Mouse (Mus musculus) hindbrain, embryonic 14.5 days (tissue): Measurements from ENCODE around the gene Xntrpc. TPM values are rescaled to one million over a fixed set of nuclear protein-coding genes. Genes with fewer than 3 reads are reported as not detected.

Source experiments
- ATAC-seq: fragments of 200-750 bp; cut with Nextera tagmentation; 2 replicates; pipeline ENCODE4 v1.8.0; 2017; ENCODE audit warnings: moderate number of reproducible peaks, mild to moderate bottlenecking, moderate TSS enrichment, moderate library complexity; ENCODE audit not compliant: low FRiP score
- DNase-seq: peaks from one replicate; pipeline ENCODE4 v3.0.0-alpha.2; 2015; ENCODE audit warnings: low spot score
- H3K27ac ChIP-seq: fragments of 300-500 bp; sonication (generic); 2 replicates; pipeline ENCODE4 v1.5.1; 2014; ENCODE audit warnings: mild to moderate bottlenecking, moderate library complexity
- H3K27me3 ChIP-seq: fragments of 300-500 bp; sonication (generic); 2 replicates; pipeline ENCODE4 v1.6.1; 2014; ENCODE audit warnings: mild to moderate bottlenecking, low read length, mixed read lengths; ENCODE audit not compliant: control insufficient read depth, insufficient read depth
- H3K36me3 ChIP-seq: fragments of 300-500 bp; sonication (generic); replicated peaks from 2 replicates; pipeline ENCODE4 v1.6.1; 2014; ENCODE audit not compliant: control insufficient read depth, insufficient read depth
- H3K4me1 ChIP-seq: fragments of 300-500 bp; sonication (generic); replicated peaks from 2 replicates; pipeline ENCODE4 v1.6.1; 2014; ENCODE audit warnings: antibody characterized with exemption, low read length, mixed read lengths; ENCODE audit not compliant: control insufficient read depth, insufficient read depth
- H3K4me2 ChIP-seq: fragments of 300-500 bp; sonication (generic); replicated peaks from 2 replicates; pipeline ENCODE4 v1.6.1; 2014; ENCODE audit warnings: mild to moderate bottlenecking, moderate library complexity
- H3K4me3 ChIP-seq: fragments of 300-500 bp; sonication (generic); replicated peaks from 2 replicates; pipeline ENCODE4 v1.5.1; 2014; ENCODE audit warnings: mild to moderate bottlenecking, low read length
- H3K9ac ChIP-seq: fragments of 300-500 bp; sonication (generic); 2 replicates; pipeline ENCODE4 v1.6.1; 2014
- H3K9me3 ChIP-seq: fragments of 300-500 bp; sonication (generic); 2 replicates; pipeline ENCODE4 v1.6.1; 2016; ENCODE audit warnings: low read length; ENCODE audit not compliant: control insufficient read depth
- WGBS: fragments of 180-500 bp; shearing (Covaris S2); extraction: QIAGEN DNeasy Blood & Tissue Kit; methylation state at CpG from one replicate; pipeline ENCODE4 v1.1.7; 2014; 5-methylcytosine and 5-hydroxymethylcytosine counted together
- polyA plus RNA-seq: library from polyadenylated mRNA; unstranded; fragments of >200 nt; fragmentation: Nextera tagmentation; extraction: Ambion mirVana; gene quantifications from 2 replicates; pipeline ENCODE4 v1.2.1, GENCODE M21; 2014

Gene Xntrpc
- polyA plus RNA-seq, 1 experiment from 2014 or later: 1.2 TPM

DNA sequence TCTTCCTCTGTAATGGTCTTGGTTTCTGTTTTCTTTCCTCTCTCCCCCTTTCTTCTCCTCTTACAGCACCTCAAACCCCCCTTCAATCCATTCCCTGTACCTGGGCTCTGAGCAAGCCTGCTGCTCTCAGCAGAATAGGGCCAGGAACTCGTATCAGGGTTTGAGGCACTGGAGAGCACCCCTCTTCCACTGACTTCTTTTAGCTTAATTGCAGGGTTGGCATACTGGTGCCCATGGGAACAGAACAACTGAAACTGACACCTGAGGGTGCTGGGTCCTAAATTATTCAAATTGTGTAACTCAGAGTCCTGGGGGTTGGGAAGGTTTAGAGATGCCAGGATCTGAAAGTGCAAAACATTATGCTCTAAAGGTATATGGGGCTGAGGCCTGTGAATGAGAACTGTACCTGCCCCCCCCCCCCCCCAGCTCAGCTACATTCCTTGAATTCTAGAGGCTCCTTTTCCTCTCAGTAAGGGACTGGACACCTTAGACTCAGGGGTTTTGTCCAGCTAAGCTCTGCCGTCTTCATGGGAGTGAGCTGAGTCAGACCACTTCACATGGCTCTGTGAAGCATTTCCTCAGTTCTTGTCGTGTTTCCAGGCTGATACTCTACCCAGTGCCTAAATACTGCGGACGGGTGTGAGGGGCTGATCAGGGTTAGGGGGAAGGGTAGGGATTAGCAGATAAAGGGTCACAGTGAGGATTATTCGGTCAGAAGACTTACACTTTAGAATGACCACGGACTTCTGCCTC, 51.2 kb downstream of the Xntrpc start, which contains the start of gene Chrna10:
TSS of gene Chrna10 (minus strand) at position 250 of the 753 bp plus-strand sequence.
- no peak within 1 kb of the TSS for H3K4me2 ChIP-seq
- no peak within 1 kb of the TSS for H3K4me3 ChIP-seq
- H3K9me3 ChIP-seq: no peaks in the 10 kb centered on the region
- DNase-seq (no peak), ATAC-seq (peak; percentile 27; the same call in 1 of the 2 replicates)
- no peaks in the 10 kb centered on the region for H3K4me1 ChIP-seq
- no peak within 1 kb of the TSS for H3K27ac ChIP-seq
- WGBS: 56% methylated on average over 7 of the region's 7 CpGs
- H3K27me3 ChIP-seq: no peaks in the 10 kb centered on the region
- H3K9ac ChIP-seq: no peak within 1 kb of the TSS
- H3K36me3 ChIP-seq: peaks cover 37% of the 10 kb centered on the region

DNA sequence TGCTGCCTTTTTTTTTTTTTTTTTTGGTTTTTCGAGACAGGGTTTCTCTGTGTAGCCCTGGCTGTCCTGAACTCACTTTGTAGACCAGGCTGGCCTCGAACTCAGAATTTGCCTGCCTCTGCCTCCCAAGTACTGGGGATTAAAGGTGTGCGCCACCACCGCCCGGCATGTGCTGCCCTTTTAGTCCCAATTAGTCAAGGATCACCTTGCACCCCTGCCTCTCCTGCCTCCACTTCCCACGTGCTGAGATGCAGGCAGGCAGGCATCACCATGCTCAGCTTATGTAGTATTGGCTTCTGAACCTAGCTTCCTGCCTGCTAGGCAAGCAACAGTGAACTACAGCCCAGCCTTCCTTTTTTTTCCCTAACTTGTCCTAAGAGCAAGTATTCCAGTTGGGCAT, 51.9 kb downstream of the Xntrpc start:
- DNase-seq (no peak), ATAC-seq (no peak)
- no peak overlapping the region for H3K9ac ChIP-seq
- H3K4me3 ChIP-seq: no peak overlapping the region
- H3K9me3 ChIP-seq: no peaks in the 10 kb centered on the region
- peaks cover 43% of the 10 kb centered on the region for H3K36me3 ChIP-seq
- 70% methylated on average over 6 of the region's 6 CpGs for WGBS
- no peaks in the 10 kb centered on the region for H3K4me1 ChIP-seq
- H3K27ac ChIP-seq: no peak overlapping the region
- H3K4me2 ChIP-seq: no peak overlapping the region
- no peaks in the 10 kb centered on the region for H3K27me3 ChIP-seq

DNA sequence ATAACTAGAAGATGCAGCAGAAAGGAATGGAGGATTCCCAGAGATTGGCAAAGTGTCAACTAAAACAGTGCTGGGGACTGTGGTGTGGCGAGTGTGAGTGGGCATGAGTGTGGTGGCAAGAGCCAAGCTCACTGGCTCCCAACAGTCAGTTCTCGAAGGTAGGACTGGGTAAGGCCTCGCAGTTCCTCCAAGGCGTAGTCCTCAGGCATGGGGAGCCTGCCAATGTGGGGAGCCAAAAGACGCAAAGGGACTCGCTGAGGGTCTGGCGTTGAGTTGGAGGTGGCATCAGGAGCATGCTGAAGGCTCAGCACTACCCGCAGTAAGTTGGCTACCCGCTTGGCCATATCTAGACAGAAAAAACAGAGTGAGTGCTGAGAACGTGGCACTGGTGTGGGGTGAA, 54.8 kb downstream of the Xntrpc start:
- H3K4me1 ChIP-seq: no peaks in the 10 kb centered on the region
- ATAC-seq: no peak
- peaks cover 72% of the 10 kb centered on the region for H3K36me3 ChIP-seq
- no peak for DNase-seq
- no peak overlapping the region for H3K4me2 ChIP-seq
- H3K9ac ChIP-seq: no peak overlapping the region
- WGBS: 98% methylated on average over 10 of the region's 10 CpGs
- no peak overlapping the region for H3K27ac ChIP-seq
- no peak overlapping the region for H3K4me3 ChIP-seq
- H3K27me3 ChIP-seq: no peaks in the 10 kb centered on the region
- H3K9me3 ChIP-seq: no peaks in the 10 kb centered on the region

DNA sequence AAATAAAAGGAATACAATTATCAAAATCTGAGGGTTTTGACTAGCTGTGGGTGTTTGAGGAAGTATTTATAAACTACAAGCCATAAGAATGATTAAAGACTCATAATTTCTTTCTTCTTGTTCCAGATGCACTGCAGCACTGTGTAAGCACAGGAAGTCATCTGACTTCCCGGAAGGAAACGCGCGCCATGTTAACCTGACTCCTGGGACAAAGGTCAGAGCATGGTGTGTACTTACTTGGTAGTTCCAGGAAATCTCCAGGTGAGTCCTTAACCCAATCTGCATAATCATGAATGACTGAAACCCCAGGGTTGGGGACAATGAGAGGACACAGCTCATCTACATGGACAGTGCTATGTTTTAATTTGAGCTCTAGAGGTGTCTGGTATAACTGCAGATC, 66.9 kb downstream of the Xntrpc start:
- no peak overlapping the region for H3K9ac ChIP-seq
- no peak overlapping the region for H3K4me2 ChIP-seq
- ATAC-seq: no peak
- H3K36me3 ChIP-seq: peaks cover 92% of the 10 kb centered on the region
- H3K4me3 ChIP-seq: no peak overlapping the region
- no peak overlapping the region for H3K27ac ChIP-seq
- H3K4me1 ChIP-seq: no peaks in the 10 kb centered on the region
- no peaks in the 10 kb centered on the region for H3K9me3 ChIP-seq
- H3K27me3 ChIP-seq: no peaks in the 10 kb centered on the region
- no peak for DNase-seq
- WGBS: 95% methylated on average over 4 of the region's 4 CpGs

DNA sequence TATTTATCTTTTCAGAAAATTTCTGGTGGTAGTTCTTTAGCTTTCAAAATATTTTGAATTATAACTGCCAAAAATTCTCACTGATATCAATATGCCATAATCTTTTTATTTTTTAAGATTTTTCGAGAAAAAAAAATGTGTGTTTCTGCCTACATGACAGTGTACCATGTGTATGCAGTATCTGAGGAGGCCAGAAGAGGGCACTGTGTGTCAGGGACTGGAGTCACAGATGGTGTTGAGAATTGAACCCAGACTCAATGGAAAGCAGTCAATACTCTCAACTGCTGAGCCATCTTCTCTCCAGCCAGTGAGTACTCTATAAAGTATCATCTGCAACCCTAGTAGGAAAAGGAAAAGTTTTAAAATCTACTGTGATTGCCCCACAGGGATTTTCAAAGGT, 72.0 kb downstream of the Xntrpc start:
- H3K4me2 ChIP-seq: no peak overlapping the region
- H3K4me1 ChIP-seq: no peaks in the 10 kb centered on the region
- ATAC-seq (no peak), DNase-seq (no peak)
- 91% methylated on average over 1 of the region's 1 CpGs for WGBS
- no peak overlapping the region for H3K4me3 ChIP-seq
- H3K27ac ChIP-seq: no peak overlapping the region
- H3K36me3 ChIP-seq: peaks cover 89% of the 10 kb centered on the region
- H3K27me3 ChIP-seq: no peaks in the 10 kb centered on the region
- no peak overlapping the region for H3K9ac ChIP-seq
- no peaks in the 10 kb centered on the region for H3K9me3 ChIP-seq

DNA sequence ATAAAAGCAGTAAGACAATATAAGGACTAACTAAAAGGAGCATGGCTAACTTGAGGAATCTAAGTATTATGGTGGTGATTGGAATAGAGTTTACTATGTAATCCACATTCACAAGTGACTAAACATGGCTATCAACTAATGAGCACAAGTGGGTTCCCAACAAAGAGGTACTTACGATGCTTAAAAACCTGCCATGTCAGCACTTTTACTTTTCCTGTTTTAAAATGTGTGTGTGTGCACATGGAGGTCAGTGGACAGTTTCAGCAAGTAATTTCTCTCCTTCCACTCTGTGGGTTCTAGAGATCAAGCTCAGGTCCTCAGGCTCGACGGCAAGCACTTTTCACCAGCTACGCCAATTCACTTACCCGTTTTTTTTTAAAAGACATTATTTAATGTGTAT, 72.4 kb downstream of the Xntrpc start:
- no peak overlapping the region for H3K9ac ChIP-seq
- DNase-seq (no peak), ATAC-seq (no peak)
- H3K27me3 ChIP-seq: no peaks in the 10 kb centered on the region
- no peak overlapping the region for H3K4me2 ChIP-seq
- H3K4me1 ChIP-seq: no peaks in the 10 kb centered on the region
- peaks cover 87% of the 10 kb centered on the region for H3K36me3 ChIP-seq
- no peaks in the 10 kb centered on the region for H3K9me3 ChIP-seq
- no peak overlapping the region for H3K27ac ChIP-seq
- WGBS: 98% methylated on average over 5 of the region's 5 CpGs
- H3K4me3 ChIP-seq: no peak overlapping the region

Other genes starting within 250 kb of the Xntrpc start
- gene Phox2a, start 247.4 kb upstream of the Xntrpc start, polyA plus RNA-seq: 3.5 TPM in 2 replicates
- 7.8 and 10.5 TPM in 2 replicates for gene Inppl1, start 227.5 kb upstream of the Xntrpc start, polyA plus RNA-seq
- gene Folr2, start 208.5 kb upstream of the Xntrpc start, polyA plus RNA-seq: 1.2 and 3.3 TPM in 2 replicates
- gene Anapc15, start 202.0 kb upstream of the Xntrpc start, polyA plus RNA-seq: 63.0 and 65.5 TPM in 2 replicates
- gene Folr1, start 194.9 kb upstream of the Xntrpc start, polyA plus RNA-seq: 43.0 and 69.7 TPM in 2 replicates
- 135 and 144 TPM in 2 replicates for gene Lamtor1, start 159.8 kb upstream of the Xntrpc start, polyA plus RNA-seq
- gene Tomt, start 159.4 kb upstream of the Xntrpc start, polyA plus RNA-seq: 0.21 and 0.33 TPM in 2 replicates
- 12.5 and 15.2 TPM in 2 replicates for gene Lrrc51, start 131.8 kb upstream of the Xntrpc start, polyA plus RNA-seq
- 50.0 and 50.8 TPM in 2 replicates for gene Numa1, start 131.6 kb upstream of the Xntrpc start, polyA plus RNA-seq
- 3.0 and 3.5 TPM in 2 replicates for gene Il18bp, start 47.0 kb upstream of the Xntrpc start, polyA plus RNA-seq
- 33.1 and 33.4 TPM in 2 replicates for gene Rnf121, start 244 bp upstream of the Xntrpc start, polyA plus RNA-seq
- 18.4 and 19.0 TPM in 2 replicates for gene Xndc1, start 202 bp upstream of the Xntrpc start, polyA plus RNA-seq
- gene Trpc2, start 17.4 kb downstream of the Xntrpc start, polyA plus RNA-seq: not detected in 2 replicates
- gene Art1, start 36.0 kb downstream of the Xntrpc start, polyA plus RNA-seq: 0.29 TPM in 1 of 2 replicates, not detected in the other
- gene Art5, start 43.8 kb downstream of the Xntrpc start, polyA plus RNA-seq: 0.19 TPM in 1 of 2 replicates, not detected in the other
- 0.27 TPM in 1 of 2 replicates, not detected in the other for gene Chrna10, start 51.1 kb downstream of the Xntrpc start, polyA plus RNA-seq
- gene Nup98, start 144.5 kb downstream of the Xntrpc start, polyA plus RNA-seq: 24.4 and 25.8 TPM in 2 replicates
- gene Pgap2, start 144.5 kb downstream of the Xntrpc start, polyA plus RNA-seq: 63.9 and 65.0 TPM in 2 replicates
- gene Rhog, start 190.3 kb downstream of the Xntrpc start, polyA plus RNA-seq: 20.3 and 20.5 TPM in 2 replicates
- gene Stim1, start 202.1 kb downstream of the Xntrpc start, polyA plus RNA-seq: 15.2 and 15.4 TPM in 2 replicates